Comparison of ENCODE assay signal across 21 mouse cellular contexts in the genomic region with DNA sequence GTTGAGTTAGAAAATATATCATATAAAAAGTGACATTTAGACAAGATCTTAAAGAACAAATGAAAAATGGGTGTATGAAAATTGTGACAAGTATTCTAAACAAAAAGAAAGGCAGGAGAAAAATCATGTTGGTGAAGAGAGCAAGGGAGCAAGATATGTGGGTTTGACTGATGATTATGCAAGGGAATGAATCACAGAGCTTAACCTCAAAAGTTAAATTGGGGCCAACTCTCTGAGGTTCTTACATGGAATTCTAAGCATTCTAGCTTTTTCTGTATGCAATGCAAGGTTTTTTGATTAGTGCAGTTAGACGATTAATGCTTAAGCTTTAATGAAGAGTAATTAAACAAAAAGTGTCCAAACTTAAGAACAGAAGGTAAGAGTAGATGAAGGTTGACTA.
"Had no signal": no experiment of that assay in that cellular context is flagged by ENCODE, and none has a peak within 500 bp of the region (broad histone marks: within the 10 kb centered on the region; RNA-seq: fewer than 3 reads in every experiment).

No protein-coding gene starts in this region.

- DNase-seq: liver, postnatal 0 days; lung, adult 2 months; lung, postnatal 14 days; lung, postnatal 36 days; retina, postnatal 1 day; right cerebral cortex, adult 18-20 months; right cerebral cortex, postnatal 25 days; thymus, adult 2 months; thymus, postnatal 25 days; thymus, postnatal 4 days had no signal

- ATAC-seq: liver, postnatal 0 days; lung, postnatal 0 days; midbrain, embryonic 15.5 days had no signal

- H3K36me3 ChIP-seq: liver, embryonic 15.5 days; lung, embryonic 15.5 days; midbrain, embryonic 10.5 days; midbrain, embryonic 12.5 days; midbrain, embryonic 15.5 days; neural tube, embryonic 13.5 days; neural tube, embryonic 15.5 days; stomach, embryonic 15.5 days had no signal

- H3K27me3 ChIP-seq: liver, embryonic 15.5 days; lung, embryonic 15.5 days; midbrain, embryonic 12.5 days; midbrain, embryonic 15.5 days; neural tube, embryonic 13.5 days; neural tube, embryonic 15.5 days; stomach, embryonic 15.5 days had no signal

- H3K9ac ChIP-seq: liver, embryonic 15.5 days; liver, postnatal 0 days; lung, embryonic 15.5 days; midbrain, embryonic 12.5 days; midbrain, embryonic 15.5 days; neural tube, embryonic 13.5 days; neural tube, embryonic 15.5 days; stomach, embryonic 15.5 days had no signal

- H3K4me3 ChIP-seq: liver, embryonic 15.5 days; lung, embryonic 15.5 days; midbrain, embryonic 10.5 days; midbrain, embryonic 12.5 days; midbrain, embryonic 15.5 days; neural tube, embryonic 13.5 days; neural tube, embryonic 15.5 days; stomach, embryonic 15.5 days had no signal

- H3K4me2 ChIP-seq: liver, embryonic 15.5 days; lung, embryonic 15.5 days; midbrain, embryonic 12.5 days; midbrain, embryonic 15.5 days; neural tube, embryonic 13.5 days; neural tube, embryonic 15.5 days; stomach, embryonic 15.5 days had no signal

- H3K9me3 ChIP-seq: liver, embryonic 15.5 days; lung, embryonic 15.5 days; midbrain, embryonic 10.5 days; midbrain, embryonic 12.5 days; midbrain, embryonic 15.5 days; neural tube, embryonic 13.5 days; neural tube, embryonic 15.5 days; stomach, embryonic 15.5 days had no signal

- H3K27ac ChIP-seq: liver, embryonic 15.5 days; lung, embryonic 15.5 days; macrophage; midbrain, embryonic 10.5 days; midbrain, embryonic 12.5 days; midbrain, embryonic 15.5 days; neural tube, embryonic 13.5 days; neural tube, embryonic 15.5 days; stomach, embryonic 15.5 days; stomach, postnatal 0 days had no signal

- H3K4me1 ChIP-seq: liver, embryonic 15.5 days; lung, embryonic 15.5 days; midbrain, embryonic 10.5 days; midbrain, embryonic 12.5 days; midbrain, embryonic 15.5 days; neural tube, embryonic 13.5 days; neural tube, embryonic 15.5 days; stomach, embryonic 15.5 days had no signal
